Mouse (Mus musculus): ENCODE data around the gene Cwh43.

Cwh43 gene

GRCm38 (mm10) chr5:73405981-73406722 lies at the start of gene Cwh43:
Gene Cwh43 (plus strand): TSS chr5:73406075.
- DNase-seq (ENCODE audit: low spot score), result no peak

DNA sequence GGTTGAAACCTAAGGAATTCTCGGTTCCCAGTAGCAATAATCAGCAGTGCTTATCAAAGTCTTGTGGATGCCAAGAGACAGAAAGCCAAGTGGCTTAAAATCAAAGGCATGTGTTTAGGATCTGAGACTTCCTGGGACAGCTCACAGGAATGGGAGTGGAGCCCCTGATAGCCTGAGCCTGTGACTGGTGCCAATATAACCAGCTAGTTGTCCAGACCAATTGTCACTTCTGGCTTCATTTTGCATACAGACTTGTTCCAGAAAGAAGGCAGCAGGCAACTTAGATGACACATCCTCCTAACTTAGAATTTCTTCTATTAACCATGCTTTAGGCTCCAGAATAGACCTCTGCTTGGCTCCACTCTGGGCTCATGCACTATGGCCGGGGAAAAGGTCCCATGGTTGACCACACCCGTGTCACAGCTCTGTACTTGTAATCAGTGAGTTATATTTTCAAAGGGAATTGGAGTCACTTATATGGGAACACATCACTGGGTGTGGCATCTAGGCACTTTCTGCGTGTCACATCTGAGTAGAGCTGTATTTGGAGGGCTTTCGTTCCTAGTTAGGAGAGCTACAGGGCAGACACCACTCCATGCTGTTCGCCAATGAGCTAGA lies 46.6 kb upstream of the Cwh43 start:
- DNase-seq (ENCODE audit: low spot score), result no peak

DNA sequence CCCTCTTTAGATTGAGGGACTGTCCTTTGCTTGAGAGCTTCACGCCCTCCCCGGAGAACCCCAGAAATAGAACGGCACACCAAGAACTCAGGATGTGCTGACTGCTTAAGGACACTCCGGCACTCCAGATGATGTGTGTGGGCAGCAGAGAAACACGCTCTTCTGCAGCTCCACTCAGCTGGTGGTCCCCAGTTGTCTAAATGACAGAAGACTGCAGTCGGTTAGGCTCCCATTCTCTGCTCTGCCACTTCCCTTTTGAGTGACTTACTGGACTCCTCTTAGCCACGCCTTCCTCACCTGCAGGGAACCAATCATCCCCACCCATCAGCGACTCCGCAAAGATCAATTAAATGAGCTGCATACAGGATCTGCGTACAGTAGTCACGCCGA lies 46.1 kb upstream of the Cwh43 start:
- no peak for DNase-seq (ENCODE audit: low spot score)

GRCm38 (mm10) chr5:73360240-73360639 lies 45.6 kb upstream of the Cwh43 start:
- no peak for DNase-seq (ENCODE audit: low spot score)

DNA sequence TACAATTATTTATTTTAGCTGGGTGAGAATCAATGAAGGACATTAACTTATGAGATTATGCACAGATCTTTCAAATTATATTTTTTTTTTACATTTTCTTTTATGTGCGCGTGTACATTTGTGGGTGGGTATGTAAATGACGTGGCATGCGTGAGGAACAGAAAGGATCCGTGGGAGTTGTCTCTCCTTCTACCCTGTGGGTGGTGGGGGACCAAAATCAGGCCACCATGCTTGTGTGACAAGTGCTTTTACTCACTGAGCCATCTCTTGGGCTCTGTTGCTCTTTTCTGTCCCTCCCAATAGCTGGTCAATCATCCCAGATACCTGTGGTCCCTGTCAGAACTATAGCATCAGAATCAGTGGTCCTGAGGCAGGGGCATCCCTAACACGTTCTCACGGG lies 43.5 kb upstream of the Cwh43 start:
- DNase-seq (ENCODE audit: low spot score), result no peak

DNA sequence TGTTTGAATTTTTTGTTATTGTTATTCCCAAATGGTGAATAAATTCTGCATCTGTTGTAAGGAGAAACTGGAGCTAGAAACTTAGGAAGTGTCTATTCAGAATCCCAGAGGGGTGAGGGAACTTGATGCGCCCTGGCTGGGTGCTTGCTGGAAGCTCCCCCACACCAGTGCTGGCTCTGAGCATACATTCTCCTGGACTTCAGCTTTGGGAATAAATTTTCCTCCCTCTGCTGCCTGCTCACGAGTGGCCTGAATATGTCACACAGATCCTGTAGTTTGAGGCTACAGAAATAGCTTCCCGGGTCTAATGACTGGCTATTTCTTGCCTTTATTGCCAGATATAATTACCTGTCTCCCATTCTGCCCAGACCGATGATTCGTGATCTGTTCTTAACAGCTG lies 43.1 kb upstream of the Cwh43 start:
- no peak for DNase-seq (ENCODE audit: low spot score)

GRCm38 (mm10) chr5:73364107-73364864 lies 41.6 kb upstream of the Cwh43 start:
- DNase-seq (ENCODE audit: low spot score), result no peak

DNA sequence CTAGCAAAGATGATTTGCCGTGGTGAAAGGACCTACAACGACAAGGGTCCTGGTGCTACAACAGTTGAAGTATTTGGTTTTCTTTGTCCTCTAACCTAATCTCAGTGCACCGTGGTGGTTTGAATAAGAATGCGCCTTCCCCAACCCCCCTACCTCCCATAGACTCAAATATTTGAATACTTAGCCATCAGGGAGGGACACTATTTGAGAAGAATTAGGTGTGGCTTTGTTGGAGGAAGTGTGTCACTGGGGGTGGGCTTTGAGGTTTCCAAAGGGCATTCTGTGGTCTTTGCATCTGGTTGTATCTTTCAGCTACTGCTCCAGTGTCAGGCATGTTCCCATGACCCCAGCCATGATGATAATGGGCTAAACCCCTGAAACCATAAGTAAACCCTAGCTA lies 38.0 kb upstream of the Cwh43 start:
- DNase-seq (ENCODE audit: low spot score), result no peak

GRCm38 (mm10) chr5:73368845-73369447 lies 36.9 kb upstream of the Cwh43 start:
- no peak for DNase-seq (ENCODE audit: low spot score)

DNA sequence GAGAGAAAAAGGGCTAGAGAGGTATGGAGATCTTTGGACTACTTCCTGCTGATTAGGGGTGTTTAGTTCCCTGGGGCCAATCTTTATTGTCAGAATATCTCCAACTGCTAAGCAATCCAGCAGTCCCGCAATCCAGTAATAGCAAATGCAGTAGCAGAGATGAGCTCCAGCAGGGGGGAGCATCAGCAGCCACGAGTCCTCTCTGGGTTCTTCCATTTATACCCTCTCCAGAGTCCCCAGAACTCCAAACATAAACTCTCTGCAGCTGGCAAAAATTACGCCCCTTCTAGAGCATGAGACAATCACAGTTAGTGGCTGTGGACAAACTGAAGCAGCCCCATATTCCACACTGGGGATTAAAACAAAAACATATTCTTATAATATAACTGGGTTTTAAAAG lies 36.1 kb upstream of the Cwh43 start:
- no peak for DNase-seq (ENCODE audit: low spot score)

DNA sequence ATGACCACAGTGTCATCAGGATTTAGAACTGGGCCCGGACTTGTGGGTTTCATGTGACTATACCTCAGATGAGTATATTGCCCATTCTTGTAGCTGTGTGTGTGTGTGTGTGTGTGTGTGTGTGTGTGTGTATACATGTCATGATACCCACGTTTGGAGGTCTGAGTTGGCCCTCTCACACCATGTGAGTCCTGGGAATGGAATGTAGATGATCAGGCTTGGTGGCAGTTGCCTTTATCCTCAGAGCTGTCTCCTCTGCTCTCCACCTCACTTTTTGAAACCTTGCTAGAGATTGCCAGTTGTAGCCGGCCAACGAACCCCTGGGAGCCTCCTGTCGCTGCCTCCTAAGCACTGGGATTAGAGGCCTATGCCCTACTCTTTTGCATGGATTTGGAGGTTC lies 33.3 kb upstream of the Cwh43 start:
- no peak for DNase-seq (ENCODE audit: low spot score)

- no peak for DNase-seq (ENCODE audit: low spot score)
Observed at GRCm38 (mm10) chr5:73373184-73373583, 32.7 kb upstream of the Cwh43 start.

GRCm38 (mm10) chr5:73376041-73376440 lies 29.8 kb upstream of the Cwh43 start:
- DNase-seq (ENCODE audit: low spot score), result no peak

DNA sequence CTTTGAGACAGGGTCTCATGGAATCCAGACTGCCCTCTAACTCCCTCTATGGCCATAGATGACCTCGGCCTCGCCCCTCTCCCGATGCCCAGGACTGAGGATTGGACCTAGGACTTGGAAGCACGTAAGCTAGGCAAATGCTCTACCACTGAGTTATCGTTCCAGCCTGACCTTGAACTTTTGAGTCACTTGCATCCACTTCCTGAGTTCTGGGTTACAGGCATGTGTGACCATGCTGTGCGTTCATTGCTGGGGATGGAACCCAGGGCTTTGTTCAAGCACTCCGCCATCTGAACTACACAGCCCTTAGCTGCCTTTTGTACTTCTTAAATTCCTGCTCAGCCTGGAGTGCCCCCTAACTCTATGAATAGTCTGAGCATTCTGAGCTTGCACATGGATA lies 29.4 kb upstream of the Cwh43 start:
- no peak for DNase-seq (ENCODE audit: low spot score)

DNA sequence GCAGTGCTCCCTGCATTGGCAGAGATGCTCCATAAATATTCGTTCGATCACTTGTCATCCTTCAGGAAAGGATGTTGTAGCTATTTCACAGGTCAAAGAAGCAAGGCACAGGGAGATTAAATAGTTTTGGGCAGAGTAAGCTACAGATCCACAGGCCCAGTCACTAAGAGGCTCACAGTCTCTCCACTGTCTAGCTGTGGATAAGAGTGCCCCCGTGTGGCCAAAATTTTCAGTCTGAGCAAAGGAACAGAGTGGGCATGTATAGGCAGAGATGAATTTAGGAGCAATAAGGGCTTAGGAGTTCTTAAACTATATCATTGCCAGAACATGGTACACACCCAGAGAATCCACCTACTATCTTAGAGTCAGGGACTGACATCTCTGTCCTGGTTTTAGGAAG lies 26.0 kb upstream of the Cwh43 start:
- peak; percentile 77 for DNase-seq (ENCODE audit: low spot score)

DNA sequence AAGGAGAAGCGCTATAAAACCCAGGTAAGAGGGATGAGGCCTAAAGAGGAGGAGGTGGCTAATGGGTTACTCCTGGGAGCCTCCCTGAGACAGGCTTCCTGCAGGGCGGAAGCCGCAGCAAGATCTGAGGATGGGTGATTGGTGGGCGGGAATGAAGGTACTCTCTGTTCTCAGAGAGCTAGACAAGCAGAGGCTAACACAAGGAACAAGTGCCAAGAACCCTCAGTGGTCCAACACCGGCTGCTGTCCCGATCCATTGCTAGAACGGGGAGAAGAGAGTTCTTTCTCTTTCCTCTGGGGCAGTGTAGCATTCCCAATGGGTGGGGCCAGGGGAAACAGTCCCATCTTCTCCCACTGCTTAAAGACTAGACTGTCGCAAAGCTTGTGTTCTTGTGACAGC lies 25.0 kb upstream of the Cwh43 start:
- DNase-seq (ENCODE audit: low spot score), result no peak

GRCm38 (mm10) chr5:73381510-73381909 lies 24.4 kb upstream of the Cwh43 start:
- no peak for DNase-seq (ENCODE audit: low spot score)

DNA sequence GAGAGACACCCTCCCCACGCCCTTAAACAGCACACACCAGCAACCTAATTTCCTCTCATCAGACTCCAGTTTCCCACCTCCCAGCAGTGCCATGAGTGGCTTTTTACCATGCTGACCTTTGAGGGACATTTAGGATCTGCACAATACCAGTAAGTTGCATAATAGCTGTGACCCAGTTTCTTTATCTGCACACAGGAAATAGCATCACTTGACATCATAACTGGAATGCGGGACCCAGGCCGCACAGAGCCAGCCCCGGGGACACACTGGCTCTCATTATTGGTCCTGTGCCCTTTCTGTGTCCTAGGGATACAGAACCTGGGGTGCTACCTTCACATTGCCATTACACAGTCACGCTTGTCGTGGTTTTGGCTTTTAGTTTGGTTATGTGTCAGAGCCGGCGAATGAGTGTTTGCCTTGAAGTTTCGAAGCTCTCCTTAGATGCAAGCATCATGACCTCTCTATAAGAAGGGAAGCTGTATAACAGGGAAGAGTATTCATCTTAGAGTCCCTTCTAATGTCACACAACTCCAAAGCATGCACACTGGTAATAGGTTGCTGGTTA lies 23.8 kb upstream of the Cwh43 start:
- DNase-seq (ENCODE audit: low spot score), result no peak

GRCm38 (mm10) chr5:73382737-73383646 lies 22.9 kb upstream of the Cwh43 start:
- DNase-seq (ENCODE audit: low spot score), result peak; percentile 38

DNA sequence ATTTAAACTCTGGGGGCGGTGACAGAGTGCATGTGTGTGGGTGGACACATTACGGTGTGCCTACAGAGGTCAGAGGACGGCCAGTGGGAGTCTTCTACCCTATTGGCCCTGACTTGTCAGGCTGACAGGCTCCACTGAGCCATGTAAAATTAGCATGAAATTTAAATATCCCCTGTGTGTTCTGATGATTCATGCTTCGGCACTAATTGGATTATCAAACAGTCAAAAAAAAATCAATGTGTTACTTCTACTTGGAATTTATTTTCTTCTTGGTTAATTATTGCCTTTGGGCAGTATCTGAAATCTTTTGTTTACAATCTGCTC lies 22.3 kb upstream of the Cwh43 start:
- no peak for DNase-seq (ENCODE audit: low spot score)

- DNase-seq (ENCODE audit: low spot score), result peak; percentile 22
Observed at GRCm38 (mm10) chr5:73393041-73393440, 12.8 kb upstream of the Cwh43 start.

Measured in ovary, postnatal 36 days (tissue).